Mouse (Mus musculus): ENCODE results near the gene Borcs6. TPM values are rescaled to one million over a fixed set of nuclear protein-coding genes. Genes with fewer than 3 reads are reported as not detected.

Borcs6 gene
- polyA plus RNA-seq, 1 experiment from 2014 or later, result 8.0 TPM

- no peak overlapping the region for H3K4me2 ChIP-seq (ENCODE audit: low read depth, low read length)
- no peaks in the 10 kb centered on the region for H3K9me3 ChIP-seq (ENCODE audit: control insufficient read depth, low read length)
- no peak overlapping the region for H3K4me3 ChIP-seq (ENCODE audit: low read length)
- H3K9ac ChIP-seq (ENCODE audit: low read depth, low read length), result peak overlapping the region; percentile 34
- ATAC-seq, result no peak
- 35% methylated on average over 6 of the region's 6 CpGs for WGBS
- H3K36me3 ChIP-seq (ENCODE audit: control insufficient read depth, insufficient read depth, low read length), result no peaks in the 10 kb centered on the region
- peaks cover 23% of the 10 kb centered on the region for H3K4me1 ChIP-seq (ENCODE audit: control insufficient read depth, insufficient read depth, low read length)
- no peaks in the 10 kb centered on the region for H3K27me3 ChIP-seq (replicated peaks; ENCODE audit: control insufficient read depth, insufficient read depth, low read length)
- H3K27ac ChIP-seq (ENCODE audit: low read length), result peak overlapping the region; percentile 86
Observed at GRCm38 (mm10) chr11:69073951-69074775, 14.6 kb downstream of the Borcs6 start.

- 51% methylated on average over 2 of the region's 2 CpGs for WGBS
- H3K9ac ChIP-seq (ENCODE audit: low read depth, low read length), result peak overlapping the region; percentile 34
- no peak overlapping the region for H3K4me2 ChIP-seq (ENCODE audit: low read depth, low read length)
- H3K27ac ChIP-seq (ENCODE audit: low read length), result no peak overlapping the region
- peaks cover 23% of the 10 kb centered on the region for H3K4me1 ChIP-seq (ENCODE audit: control insufficient read depth, insufficient read depth, low read length)
- no peak overlapping the region for H3K4me3 ChIP-seq (ENCODE audit: low read length)
- no peaks in the 10 kb centered on the region for H3K36me3 ChIP-seq (ENCODE audit: control insufficient read depth, insufficient read depth, low read length)
- no peaks in the 10 kb centered on the region for H3K27me3 ChIP-seq (replicated peaks; ENCODE audit: control insufficient read depth, insufficient read depth, low read length)
- H3K9me3 ChIP-seq (ENCODE audit: control insufficient read depth, low read length), result no peaks in the 10 kb centered on the region
- ATAC-seq, result no peak
Observed at GRCm38 (mm10) chr11:69074776-69075069, 15.2 kb downstream of the Borcs6 start.

GRCm38 (mm10) chr11:69075764-69076479, 16.4 kb downstream of the Borcs6 start:
- no peak for ATAC-seq
- Histone ChIP-seq H3K9ac (ENCODE audit: low read depth, low read length) (no peak overlapping the region), H3K27ac (ENCODE audit: low read length) (no peak overlapping the region), H3K4me2 (ENCODE audit: low read depth, low read length) (no peak overlapping the region), H3K36me3 (ENCODE audit: control insufficient read depth, insufficient read depth, low read length) (no peaks in the 10 kb centered on the region), H3K4me1 (ENCODE audit: control insufficient read depth, insufficient read depth, low read length) (peaks cover 19% of the 10 kb centered on the region), H3K9me3 (ENCODE audit: control insufficient read depth, low read length) (no peaks in the 10 kb centered on the region), H3K4me3 (ENCODE audit: low read length) (no peak overlapping the region), H3K27me3 (replicated peaks; ENCODE audit: control insufficient read depth, insufficient read depth, low read length) (no peaks in the 10 kb centered on the region)
- WGBS, result 58% methylated on average over 8 of the region's 9 CpGs

GRCm38 (mm10) chr11:69076572-69076971, 17.1 kb downstream of the Borcs6 start:
- no peak overlapping the region for H3K4me3 ChIP-seq (ENCODE audit: low read length)
- peaks cover 13% of the 10 kb centered on the region for H3K4me1 ChIP-seq (ENCODE audit: control insufficient read depth, insufficient read depth, low read length)
- H3K4me2 ChIP-seq (ENCODE audit: low read depth, low read length), result no peak overlapping the region
- no peaks in the 10 kb centered on the region for H3K9me3 ChIP-seq (ENCODE audit: control insufficient read depth, low read length)
- no peak overlapping the region for H3K9ac ChIP-seq (ENCODE audit: low read depth, low read length)
- no peak overlapping the region for H3K27ac ChIP-seq (ENCODE audit: low read length)
- 74% methylated on average over 5 of the region's 5 CpGs for WGBS
- ATAC-seq, result no peak
- H3K27me3 ChIP-seq (replicated peaks; ENCODE audit: control insufficient read depth, insufficient read depth, low read length), result no peaks in the 10 kb centered on the region
- no peaks in the 10 kb centered on the region for H3K36me3 ChIP-seq (ENCODE audit: control insufficient read depth, insufficient read depth, low read length)

- Histone ChIP-seq H3K27ac (ENCODE audit: low read length) (no peak overlapping the region), H3K36me3 (ENCODE audit: control insufficient read depth, insufficient read depth, low read length) (no peaks in the 10 kb centered on the region), H3K4me3 (ENCODE audit: low read length) (no peak overlapping the region), H3K9ac (ENCODE audit: low read depth, low read length) (no peak overlapping the region), H3K4me1 (ENCODE audit: control insufficient read depth, insufficient read depth, low read length) (peaks cover 11% of the 10 kb centered on the region; the same call in 1 of the 2 replicates), H3K9me3 (ENCODE audit: control insufficient read depth, low read length) (no peaks in the 10 kb centered on the region), H3K27me3 (replicated peaks; ENCODE audit: control insufficient read depth, insufficient read depth, low read length) (no peaks in the 10 kb centered on the region), H3K4me2 (ENCODE audit: low read depth, low read length) (no peak overlapping the region)
- no peak for ATAC-seq
- 78% methylated on average over 9 of the region's 9 CpGs for WGBS
Observed at GRCm38 (mm10) chr11:69077316-69077715, 17.8 kb downstream of the Borcs6 start.

- no peak overlapping the region for H3K27ac ChIP-seq (ENCODE audit: low read length)
- no peak overlapping the region for H3K4me2 ChIP-seq (ENCODE audit: low read depth, low read length)
- no peak overlapping the region for H3K9ac ChIP-seq (ENCODE audit: low read depth, low read length)
- H3K4me1 ChIP-seq (ENCODE audit: control insufficient read depth, insufficient read depth, low read length), result peaks cover 7% of the 10 kb centered on the region; the same call in 1 of the 2 replicates
- H3K4me3 ChIP-seq (ENCODE audit: low read length), result no peak overlapping the region
- no peaks in the 10 kb centered on the region for H3K9me3 ChIP-seq (ENCODE audit: control insufficient read depth, low read length)
- 61% methylated on average over 6 of the region's 6 CpGs for WGBS
- no peaks in the 10 kb centered on the region for H3K36me3 ChIP-seq (ENCODE audit: control insufficient read depth, insufficient read depth, low read length)
- ATAC-seq, result no peak
- no peaks in the 10 kb centered on the region for H3K27me3 ChIP-seq (replicated peaks; ENCODE audit: control insufficient read depth, insufficient read depth, low read length)
Observed at GRCm38 (mm10) chr11:69078041-69078440, 18.5 kb downstream of the Borcs6 start.

GRCm38 (mm10) chr11:69078805-69079438, 19.4 kb downstream of the Borcs6 start:
- Histone ChIP-seq H3K36me3 (ENCODE audit: control insufficient read depth, insufficient read depth, low read length) (no peaks in the 10 kb centered on the region), H3K27ac (ENCODE audit: low read length) (no peak overlapping the region), H3K4me3 (ENCODE audit: low read length) (no peak overlapping the region), H3K9me3 (ENCODE audit: control insufficient read depth, low read length) (no peaks in the 10 kb centered on the region), H3K27me3 (replicated peaks; ENCODE audit: control insufficient read depth, insufficient read depth, low read length) (no peaks in the 10 kb centered on the region), H3K4me1 (ENCODE audit: control insufficient read depth, insufficient read depth, low read length) (peaks cover 7% of the 10 kb centered on the region; the same call in 1 of the 2 replicates), H3K9ac (ENCODE audit: low read depth, low read length) (no peak overlapping the region), H3K4me2 (ENCODE audit: low read depth, low read length) (no peak overlapping the region)
- WGBS, result 65% methylated on average over 5 of the region's 5 CpGs
- ATAC-seq, result no peak

- Histone ChIP-seq H3K4me2 (ENCODE audit: low read depth, low read length) (no peak overlapping the region), H3K27me3 (replicated peaks; ENCODE audit: control insufficient read depth, insufficient read depth, low read length) (no peaks in the 10 kb centered on the region), H3K27ac (ENCODE audit: low read length) (peak overlapping the region; percentile 14; the same call in 1 of the 2 replicates), H3K4me1 (ENCODE audit: control insufficient read depth, insufficient read depth, low read length) (no peaks in the 10 kb centered on the region), H3K36me3 (ENCODE audit: control insufficient read depth, insufficient read depth, low read length) (no peaks in the 10 kb centered on the region), H3K9me3 (ENCODE audit: control insufficient read depth, low read length) (no peaks in the 10 kb centered on the region), H3K9ac (ENCODE audit: low read depth, low read length) (no peak overlapping the region), H3K4me3 (ENCODE audit: low read length) (no peak overlapping the region)
- 75% methylated on average over 15 of the region's 15 CpGs for WGBS
- peak; percentile 83 for ATAC-seq
Observed at GRCm38 (mm10) chr11:69080102-69080854, 20.8 kb downstream of the Borcs6 start.

- no peak overlapping the region for H3K9ac ChIP-seq (ENCODE audit: low read depth, low read length)
- no peak overlapping the region for H3K4me2 ChIP-seq (ENCODE audit: low read depth, low read length)
- H3K27ac ChIP-seq (ENCODE audit: low read length), result no peak overlapping the region
- no peaks in the 10 kb centered on the region for H3K4me1 ChIP-seq (ENCODE audit: control insufficient read depth, insufficient read depth, low read length)
- WGBS, result 86% methylated on average over 8 of the region's 8 CpGs
- H3K9me3 ChIP-seq (ENCODE audit: control insufficient read depth, low read length), result no peaks in the 10 kb centered on the region
- no peak for ATAC-seq
- no peaks in the 10 kb centered on the region for H3K27me3 ChIP-seq (replicated peaks; ENCODE audit: control insufficient read depth, insufficient read depth, low read length)
- H3K4me3 ChIP-seq (ENCODE audit: low read length), result no peak overlapping the region
- no peaks in the 10 kb centered on the region for H3K36me3 ChIP-seq (ENCODE audit: control insufficient read depth, insufficient read depth, low read length)
Observed at GRCm38 (mm10) chr11:69080855-69081222, 21.3 kb downstream of the Borcs6 start.

Data from intestine, embryonic 16.5 days (tissue).